Mouse (Mus musculus): ENCODE results near the gene Srsf4.

Gene Srsf4

DNA sequence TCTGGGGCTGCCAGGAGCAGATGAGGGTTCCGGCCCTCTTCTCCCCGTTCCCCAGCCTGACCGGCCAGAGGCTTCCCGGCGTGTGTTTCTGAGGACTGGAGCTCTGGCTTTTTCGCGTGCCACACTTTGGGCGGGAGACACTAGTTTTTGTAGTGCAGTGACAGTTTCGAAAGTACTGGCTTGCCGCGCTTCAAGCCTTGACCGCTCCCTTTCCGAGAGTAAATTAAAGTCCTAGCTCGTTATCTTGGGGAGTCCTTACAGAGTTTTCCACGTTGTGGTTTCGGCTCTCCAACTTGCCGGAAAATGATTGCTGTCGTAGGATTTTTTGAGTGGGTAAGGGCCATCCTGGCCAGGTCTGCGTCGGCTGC is 736 bp downstream of the Srsf4 start:
- no peak for DNase-seq

DNA sequence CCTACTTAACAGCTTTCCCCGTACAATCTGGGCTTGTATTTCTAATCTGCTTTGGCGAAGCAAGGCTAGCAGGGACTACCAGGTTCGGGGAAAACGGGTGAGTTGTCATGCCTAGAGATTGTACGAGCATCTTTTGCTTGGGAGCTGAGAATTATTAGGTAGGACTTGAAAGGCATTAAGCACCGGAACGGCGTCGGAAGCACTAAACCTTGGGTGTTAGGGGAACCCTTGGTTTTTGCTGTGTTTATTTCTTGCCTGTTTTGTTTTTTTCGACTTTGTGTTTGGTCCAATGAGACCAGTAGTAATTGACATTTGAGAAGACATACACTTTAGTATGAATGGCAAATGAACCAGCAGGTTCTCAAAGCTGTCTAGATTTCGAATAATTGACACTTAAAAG is 1.1 kb downstream of the Srsf4 start:
- no peak for DNase-seq

DNA sequence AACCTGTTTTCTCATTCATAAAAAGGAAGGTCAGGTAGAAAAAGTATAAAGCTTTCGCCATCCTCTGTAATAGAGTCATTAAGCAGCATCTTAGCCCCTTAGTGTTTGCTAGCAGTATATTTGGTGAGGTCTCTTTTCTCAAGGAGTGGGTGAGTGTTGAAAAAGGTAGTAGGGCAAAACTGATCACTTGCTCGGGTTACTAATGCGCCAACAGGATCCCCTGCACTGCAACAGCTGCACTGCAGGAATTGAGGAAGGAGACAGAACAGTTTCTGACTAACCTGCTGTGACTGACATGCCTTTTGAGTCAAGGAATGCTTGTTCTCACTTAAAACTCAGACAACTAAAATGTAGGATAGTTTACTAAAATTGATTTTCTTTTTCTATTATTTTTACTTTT is 1.8 kb downstream of the Srsf4 start:
- DNase-seq, result no peak

DNA sequence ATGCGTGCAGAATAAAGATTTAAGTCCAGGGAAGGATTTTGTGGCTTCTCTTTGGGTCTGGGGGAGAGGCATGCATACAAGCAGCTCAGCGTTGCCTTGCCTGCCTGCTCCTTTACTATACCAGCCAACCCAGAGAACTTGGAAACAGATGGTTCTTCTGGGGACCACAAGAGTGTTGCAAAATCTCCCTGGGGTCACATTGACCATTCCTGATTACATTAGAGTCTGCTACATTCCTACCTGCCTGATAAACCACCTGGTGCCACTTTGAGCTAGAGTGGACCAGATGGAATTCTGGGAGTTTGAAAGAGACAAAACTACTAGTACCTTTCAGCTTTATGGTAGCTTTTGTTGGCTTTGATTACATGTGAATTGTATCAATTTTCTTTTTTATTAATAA is 3.4 kb downstream of the Srsf4 start:
- DNase-seq, result no peak

DNA sequence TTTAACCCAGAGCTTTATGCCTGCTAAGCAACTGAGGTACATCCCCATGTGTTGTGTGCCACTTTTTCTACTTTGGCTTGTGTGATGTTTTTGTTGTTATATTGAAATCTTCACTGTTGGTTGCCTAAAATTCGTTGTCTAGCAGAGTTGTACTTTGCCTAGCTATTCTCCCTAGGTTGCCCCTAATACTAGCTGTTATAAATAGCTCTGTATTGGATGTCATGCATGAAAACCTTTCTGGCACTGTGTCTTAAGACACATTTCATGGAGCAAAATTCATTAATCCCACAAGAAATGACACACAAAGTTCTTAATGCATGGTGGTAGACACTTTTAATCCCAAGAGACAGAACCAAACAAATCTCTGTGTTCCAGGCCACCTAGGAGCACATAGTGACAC is 6.3 kb downstream of the Srsf4 start:
- no peak for DNase-seq

DNA sequence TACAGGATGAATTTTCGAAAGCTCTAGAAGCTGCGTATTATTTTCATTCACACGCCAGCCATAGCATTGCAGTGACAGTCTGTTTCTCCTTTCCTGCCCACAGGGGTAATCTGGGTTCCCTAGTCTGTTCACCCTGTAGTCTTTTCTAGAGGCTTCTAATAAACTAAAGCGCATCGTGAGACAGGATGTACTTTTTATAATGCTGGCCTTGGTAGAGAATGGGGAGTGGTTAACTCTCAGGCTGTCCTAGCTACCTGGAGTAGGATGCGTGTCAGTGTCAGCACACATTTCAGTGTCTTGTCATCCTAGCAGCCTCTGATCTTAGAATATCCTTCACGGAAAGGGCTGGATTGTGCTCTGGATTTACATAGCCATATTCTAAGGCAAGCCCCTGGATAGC is 7.9 kb downstream of the Srsf4 start:
- DNase-seq, result no peak

DNA sequence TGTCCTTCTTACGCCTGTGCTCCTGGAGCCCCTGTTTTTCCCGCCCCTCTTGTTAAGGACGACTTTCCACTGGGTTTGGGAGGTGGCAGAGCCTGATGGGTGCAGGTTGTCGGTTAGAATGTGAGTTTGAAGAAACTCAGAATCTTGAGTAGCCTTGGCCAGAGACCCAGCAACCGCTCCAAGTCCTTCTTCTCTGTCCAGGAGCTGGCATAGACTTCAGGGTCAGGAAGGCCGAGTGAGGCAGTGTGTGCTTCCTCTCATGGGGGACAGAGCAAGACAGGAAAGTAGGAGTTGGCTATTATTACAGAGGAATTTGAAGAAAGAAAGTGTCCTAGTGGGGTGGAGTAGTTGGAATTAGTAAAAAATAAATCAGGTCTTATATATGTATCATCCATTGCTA is 10.2 kb downstream of the Srsf4 start:
- DNase-seq, result no peak

DNA sequence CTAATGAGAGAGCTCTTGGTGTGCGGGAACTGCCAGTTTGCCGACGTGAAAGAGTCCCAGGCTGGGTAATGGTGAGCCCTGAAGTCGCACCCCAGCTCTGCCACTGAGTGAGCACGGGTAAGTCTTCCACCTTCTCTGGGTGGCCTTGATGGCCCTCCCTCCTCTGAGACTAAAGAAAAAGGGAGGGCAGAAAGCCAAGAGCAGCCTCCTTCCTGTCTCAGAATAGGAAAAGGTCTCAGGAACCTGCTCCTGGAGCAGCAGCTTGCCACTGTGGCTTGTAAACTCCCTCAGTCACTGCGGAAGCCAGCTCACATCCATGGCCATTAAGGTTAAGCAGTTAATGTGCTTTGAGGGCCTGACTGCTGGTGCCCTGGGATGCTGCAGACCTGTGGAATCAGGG is 12.0 kb downstream of the Srsf4 start:
- DNase-seq, result no peak

DNA sequence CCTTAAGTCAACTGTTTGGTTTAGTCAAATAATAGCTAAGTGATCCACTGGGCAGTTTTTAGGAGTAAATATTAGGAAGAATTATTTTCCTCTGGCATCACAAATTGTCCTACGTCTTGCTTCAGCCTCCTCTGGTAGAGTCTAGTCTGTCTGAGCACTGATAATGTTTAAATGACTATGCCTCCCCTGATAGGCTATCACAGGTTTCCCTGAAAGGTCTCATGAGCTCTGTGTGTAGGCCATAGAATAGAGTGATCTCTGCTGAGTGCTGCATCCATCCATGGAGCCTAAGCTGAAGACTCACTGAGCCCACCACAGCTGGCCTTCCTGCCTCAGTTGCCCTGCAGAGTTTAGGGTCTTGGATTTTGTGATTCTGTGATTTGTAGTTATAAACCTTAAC is 15.1 kb downstream of the Srsf4 start:
- no peak for DNase-seq

DNA sequence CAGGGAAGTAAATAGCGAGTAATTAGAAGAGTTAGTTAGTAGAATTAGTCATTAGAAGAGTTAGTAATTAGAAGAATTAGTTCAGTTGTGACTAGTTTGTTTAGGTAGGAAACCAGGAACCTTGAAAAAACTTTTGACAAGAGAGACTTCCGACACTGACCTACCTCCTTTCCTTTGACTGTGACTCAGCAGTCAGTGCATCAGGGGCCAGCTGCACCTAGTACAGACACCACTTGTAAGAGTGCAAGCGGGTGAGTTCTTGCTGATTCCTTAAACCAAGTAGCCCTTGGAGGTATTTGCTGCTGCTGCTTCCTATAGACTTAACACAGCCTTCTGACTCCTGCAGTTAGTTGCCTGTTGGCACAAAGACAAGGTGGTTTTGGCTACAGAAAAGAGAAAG is 17.3 kb downstream of the Srsf4 start:
- no peak for DNase-seq

DNA sequence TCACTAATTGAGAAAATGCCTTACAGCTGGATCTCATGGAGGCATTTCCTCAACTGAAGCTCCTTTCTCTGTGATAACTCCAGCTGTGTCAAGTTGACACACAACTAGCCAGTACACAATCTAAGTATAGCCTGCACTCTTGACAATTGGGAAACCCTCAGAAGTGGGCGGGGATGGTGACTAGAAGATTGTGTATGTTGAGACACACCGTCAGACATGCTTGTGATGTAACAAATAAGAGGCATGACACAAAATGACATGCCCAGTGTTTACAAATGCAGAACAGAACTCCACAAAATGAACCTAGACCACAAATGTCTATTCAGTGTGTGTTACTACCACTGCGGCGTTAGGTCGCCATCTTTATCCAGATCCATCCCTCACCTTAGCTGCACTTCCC is 23.7 kb downstream of the Srsf4 start:
- no peak for DNase-seq

DNA sequence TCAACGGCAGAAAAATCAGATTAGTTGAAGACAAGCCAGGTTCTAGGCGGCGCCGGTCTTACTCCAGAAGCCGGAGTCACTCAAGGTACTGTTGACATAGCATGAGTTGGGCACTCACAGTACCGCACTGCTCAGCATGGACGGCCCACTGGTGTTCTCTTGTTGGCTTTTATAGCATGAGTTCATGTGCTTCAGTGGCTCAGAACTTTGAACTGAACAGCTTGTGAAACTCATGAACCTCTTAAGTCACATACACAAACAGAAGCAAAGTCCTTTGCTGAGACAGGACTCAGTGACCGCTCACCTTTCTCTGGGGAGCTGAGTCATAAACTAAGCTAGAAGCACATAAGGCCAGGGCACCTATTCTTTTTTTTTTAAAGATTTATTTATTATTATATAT is 24.4 kb downstream of the Srsf4 start:
- no peak for DNase-seq

DNA sequence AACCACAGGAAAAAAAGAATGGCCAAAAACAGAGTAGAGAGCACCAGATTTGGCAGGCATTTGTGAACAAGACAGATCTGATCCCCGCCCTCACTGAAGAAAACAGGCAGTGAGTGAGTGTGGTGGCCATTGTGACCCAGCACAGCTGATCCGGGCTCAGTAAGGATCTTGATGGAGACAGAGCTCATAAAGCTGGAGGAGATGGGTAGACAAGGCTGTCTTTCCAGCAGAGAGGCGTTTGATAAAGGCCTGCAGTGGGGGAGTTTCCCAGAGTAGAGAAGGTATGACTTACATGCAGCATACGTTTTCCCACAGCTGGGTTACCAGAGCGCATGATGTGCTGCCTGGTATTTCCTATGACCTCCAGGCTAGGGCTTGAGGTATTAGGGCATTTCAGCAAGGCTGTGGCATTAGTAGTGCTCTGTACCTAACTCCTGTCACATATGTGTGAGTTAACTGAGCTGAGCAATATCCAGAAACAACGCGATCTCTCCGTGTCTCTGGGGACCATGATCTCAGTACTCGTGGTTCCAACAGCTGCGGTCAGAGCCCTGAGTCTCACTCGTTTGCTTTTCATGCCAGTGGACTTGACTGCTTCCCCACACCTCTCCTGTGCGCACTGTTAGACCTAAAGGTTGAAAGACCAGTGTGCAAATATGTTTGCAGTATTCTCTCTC is 25.2 kb downstream of the Srsf4 start:
- DNase-seq, result no peak

DNA sequence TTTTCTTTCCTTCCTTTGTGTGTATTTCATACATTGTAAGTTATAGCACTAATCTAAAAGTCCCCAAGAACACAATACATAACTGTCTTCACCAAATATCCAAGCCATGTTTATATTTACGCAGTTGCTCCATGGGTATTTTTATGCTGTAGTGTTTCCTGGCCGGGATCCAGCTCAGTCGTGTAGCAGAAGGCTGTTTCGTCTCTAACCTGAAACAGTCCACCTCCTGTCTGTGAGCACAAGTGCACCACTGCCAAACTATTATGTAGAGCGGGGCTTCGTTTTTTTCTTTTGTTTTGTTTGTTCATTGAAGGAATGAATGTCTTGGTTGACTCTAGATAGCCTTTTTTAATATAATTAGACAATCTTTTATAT is 25.8 kb downstream of the Srsf4 start:
- no peak for DNase-seq

DNA sequence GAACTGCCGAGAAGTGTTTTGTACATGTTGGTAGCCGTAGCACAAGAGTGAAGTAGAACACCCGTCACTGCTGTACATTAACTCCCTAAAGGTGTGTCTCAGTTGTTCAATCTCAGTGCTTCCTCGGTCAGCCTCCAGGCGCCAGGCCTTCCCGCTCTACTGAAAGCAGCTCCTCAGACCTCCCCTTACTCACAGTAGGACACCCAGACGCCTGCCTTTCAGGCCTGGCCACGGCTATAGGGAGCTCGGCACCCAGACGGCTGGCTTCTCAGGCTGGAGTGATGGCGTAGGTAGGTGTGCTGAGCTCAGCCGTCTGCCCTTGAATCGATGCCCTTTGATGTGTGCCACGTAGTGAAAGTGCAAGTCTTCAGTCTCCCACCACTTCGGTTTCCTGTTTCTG is 27.7 kb downstream of the Srsf4 start:
- DNase-seq, result no peak

DNA sequence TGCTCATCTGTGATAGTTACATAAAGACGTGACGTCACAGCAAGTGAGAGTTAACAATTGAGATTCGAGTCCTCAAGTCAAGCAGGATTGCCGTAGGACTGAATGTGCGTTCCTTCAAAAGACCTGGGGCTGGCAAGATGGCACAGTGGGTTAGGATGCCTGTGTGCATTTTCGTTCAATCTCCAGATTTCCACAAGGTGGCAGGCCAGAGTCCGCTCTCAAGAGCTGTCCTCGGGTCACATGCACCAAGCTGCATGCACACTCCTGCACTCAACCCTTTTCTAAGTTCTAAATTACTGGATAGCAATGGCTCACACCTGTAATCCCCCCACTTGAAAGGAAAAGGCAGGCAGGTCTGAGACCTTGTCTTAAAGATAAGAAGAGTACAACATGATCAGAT is 31.1 kb downstream of the Srsf4 start:
- peak; percentile 65 for DNase-seq

DNA sequence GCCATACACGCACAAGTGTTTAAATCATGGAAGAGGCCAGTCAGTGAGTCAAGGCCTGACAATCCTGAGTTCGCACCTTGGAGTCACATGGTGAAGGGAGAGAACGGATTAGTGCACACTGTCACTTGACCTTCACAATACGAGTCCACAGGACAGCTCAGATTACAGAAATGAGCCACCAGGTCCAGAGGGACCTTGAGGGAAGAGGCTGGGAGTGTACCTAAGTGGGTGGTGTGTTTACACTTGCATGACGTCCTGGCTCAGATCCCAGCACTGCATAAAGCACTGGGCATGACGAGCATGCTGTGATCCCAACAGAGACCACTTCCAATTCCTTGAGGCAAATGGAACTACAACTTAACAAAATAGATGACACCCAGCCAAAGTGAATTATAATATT is 33.0 kb downstream of the Srsf4 start:
- no peak for DNase-seq

DNA sequence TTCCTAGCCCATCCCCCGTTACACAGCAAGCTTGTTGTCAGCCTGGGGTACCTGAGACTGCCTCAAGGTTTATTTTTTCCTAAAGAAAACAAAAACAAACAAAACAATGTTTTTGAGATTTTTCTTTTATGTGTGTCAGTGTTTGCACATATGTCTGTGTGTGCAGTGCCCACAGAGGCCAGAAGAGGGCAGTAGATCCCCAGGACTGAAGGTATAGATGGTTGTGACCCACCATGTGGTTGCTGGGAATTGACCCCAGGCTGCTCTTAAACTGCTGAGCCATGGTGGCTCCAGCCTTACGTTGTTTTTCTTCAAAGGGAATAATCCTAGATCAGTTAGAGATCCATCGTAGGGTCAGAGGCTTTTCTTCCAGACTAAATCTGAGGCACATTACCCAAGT is 34.5 kb downstream of the Srsf4 start:
- DNase-seq, result no peak

DNA sequence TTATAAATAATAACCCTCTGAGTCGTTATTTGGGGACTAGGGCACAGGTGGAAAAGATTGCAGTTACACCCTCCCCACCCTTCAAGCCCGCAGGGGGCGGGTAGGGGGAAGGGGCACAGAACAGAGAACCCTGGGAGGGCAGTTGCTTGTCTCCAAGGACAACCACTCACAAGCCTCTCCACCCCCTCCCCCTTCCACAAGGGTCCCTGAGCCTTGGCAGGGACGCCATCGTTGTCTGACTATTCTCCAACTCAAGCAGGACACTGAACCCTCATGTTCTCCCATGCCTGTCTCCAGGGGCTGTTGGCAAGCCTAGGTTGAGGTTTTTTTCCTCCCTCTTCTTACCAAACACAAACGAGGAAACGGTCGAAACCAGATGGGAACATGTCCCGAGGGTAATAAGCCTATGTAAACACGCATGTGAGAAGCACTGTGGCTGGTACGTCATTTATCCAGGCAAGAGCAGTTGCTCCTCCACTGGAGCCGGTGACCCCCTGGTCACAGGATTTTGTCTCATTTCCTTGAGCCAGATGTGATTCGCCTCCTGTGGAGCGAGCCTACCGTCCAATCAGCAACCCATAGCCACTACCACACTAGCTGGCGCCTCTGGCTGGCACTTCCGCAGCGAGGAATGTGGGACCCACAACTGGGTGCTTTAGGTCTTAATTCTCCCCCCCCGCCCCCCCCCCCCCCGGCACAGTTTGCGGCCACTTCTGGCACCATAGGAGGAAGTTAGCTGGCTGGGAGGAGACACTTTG is 37.0 kb downstream of the Srsf4 start:
- DNase-seq, result no peak

DNA sequence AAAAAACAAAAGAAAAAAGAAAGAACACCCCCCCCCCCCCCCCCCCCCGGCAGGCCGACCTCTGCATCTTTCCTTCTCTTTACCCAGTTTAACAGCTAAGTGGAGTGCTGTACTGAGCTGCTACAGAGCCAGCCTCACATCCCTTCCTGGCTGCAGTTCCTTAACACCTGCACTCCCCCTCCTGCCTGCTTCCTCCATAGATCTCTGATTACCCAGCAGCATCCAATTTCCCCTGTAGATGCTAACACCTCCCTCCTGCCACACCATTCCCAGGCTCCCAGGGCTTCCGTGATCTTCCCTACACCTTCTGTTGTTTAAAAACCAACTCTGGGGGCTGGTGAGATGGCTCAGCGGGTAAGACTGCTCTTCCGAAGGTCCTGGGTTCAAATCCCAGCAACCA is 38.1 kb downstream of the Srsf4 start:
- no peak for DNase-seq

DNA sequence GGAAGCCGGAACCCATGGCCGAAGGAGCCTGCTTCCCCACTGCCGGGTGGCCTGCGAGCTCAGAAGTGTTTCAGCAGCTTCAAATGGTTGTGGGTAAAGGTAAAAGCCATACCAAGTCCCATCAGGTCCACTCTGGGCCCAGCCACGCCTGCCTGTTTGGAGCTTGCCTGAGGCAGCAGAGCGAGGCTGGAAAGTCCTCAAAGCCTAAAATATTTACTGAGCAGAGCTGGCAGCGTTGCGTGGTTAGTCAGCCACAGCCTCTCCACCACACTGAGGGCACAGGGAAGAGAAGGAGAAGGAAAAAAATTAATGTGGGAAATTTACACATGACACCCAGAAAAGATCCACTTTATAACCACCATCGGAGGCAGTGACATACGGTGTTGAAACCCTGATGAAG is 40.1 kb downstream of the Srsf4 start:
- peak; percentile 49 for DNase-seq

DNA sequence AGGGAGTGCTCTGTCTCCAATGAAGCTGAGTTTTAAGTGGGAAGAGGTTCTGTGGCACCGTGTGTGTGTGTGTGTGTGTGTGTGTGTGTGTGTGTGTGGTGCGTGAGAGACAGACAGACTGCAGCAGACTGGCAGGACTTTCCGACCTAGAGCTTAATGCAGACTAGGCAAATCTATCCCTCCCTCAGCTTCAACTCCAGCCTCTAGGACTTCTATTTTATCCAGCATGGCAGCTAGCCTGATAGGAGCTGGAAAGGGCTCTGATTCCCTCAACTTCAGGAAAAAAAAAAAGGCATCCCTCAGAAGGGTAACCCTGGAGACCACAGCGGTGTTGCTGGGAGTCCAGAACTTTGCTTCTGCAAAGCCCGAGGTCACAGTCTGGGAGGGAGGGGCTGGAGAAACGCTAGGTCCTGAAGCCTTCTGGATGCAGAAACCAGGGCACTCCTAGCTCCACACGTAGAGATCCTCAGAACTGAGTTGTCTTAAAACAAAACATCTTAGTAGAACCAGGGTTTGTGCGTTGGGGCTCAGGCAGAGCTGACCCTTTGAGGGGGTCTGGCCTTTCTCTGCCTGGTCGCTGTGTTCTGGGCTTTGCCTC is 40.7 kb downstream of the Srsf4 start:
- DNase-seq, result no peak

DNA sequence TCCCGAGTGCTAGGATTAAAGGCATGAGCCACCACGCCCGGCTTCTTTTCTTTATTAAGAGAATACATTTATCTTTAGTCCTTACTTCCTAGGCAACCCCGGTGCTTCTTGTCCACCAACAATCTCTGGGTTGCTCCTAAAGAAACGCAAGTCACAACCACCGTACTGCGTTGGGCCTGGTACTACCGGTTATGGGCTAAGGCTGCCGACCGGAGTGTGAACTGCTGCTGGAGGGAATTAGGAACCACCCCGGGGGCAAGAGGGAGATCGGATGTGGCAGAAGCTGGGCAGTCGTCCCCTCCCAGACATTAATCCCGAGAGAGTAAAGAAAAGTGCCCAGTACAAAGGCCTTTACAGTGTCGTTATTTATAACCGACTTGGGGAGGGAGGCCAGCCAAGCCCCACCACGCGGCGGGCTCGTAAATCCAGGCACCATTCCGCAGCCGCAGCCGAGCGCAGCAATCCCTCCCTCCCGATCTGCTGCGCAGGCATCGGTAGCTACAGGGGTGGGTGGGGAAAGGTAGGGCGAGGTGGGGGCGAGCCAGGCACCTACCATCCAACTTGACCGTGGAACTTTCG is 41.6 kb downstream of the Srsf4 start:
- DNase-seq, result no peak

DNA sequence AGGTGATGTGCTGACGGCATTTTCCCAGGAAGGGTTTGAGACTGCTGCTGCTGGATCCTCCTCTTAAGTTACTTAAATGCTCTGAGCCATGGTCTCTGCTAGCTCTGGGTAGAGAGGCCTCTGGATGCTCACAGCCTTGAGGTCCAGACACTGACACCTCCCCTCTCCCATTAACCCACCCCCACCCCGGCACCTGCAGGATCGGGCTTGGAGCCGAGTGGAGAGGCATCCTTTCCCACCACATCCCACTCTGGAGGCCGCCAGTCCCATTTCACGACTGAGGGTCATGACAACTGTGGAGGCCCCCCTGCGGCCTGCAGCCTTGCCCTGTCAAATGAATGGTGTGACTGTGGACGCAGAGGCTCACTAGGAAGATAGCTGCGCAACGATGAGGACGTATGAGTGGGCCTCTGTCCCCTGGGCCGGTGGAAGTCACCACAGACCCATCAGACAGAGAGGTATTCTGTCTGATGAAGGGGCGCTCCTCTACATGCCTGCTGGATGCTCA is 42.5 kb downstream of the Srsf4 start:
- no peak for DNase-seq
